In the genomic region with DNA sequence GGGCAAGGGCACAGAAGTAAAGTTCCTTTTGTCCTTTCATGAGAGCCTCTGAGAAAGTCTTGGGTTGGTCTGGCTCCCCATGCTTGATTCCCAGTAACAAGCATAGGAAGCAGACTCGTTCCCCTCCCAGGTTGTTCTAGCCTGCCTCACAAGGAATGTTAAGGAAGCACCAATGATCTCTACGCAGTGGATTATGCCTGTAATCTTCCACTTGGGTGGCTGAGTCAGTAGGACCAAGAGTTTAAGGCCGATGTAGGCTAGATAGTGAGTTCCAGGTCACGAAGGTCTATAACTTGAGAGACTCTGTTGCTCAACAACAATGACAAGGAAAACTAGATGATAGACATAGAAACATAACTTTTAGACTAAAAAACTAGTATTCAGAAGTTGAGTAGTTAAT, we compare ENCODE assay signal across 22 mouse cellular contexts.
"Had no signal": no experiment of that assay in that cellular context is flagged by ENCODE, and none has a peak within 500 bp of the region (broad histone marks: within the 10 kb centered on the region; RNA-seq: fewer than 3 reads in every experiment).

No protein-coding gene starts in this region.

- H3K4me3 ChIP-seq: heart, adult 2 months; heart, embryonic 13.5 days; heart, embryonic 15.5 days; hindbrain, embryonic 13.5 days; hindbrain, embryonic 15.5 days; limb, embryonic 13.5 days; limb, embryonic 15.5 days; liver, embryonic 12.5 days had no signal

- H3K9ac ChIP-seq: heart, embryonic 13.5 days; heart, embryonic 15.5 days; hindbrain, embryonic 13.5 days; hindbrain, embryonic 15.5 days; limb, embryonic 13.5 days; limb, embryonic 15.5 days; liver, embryonic 12.5 days; liver, embryonic 14.5 days had no signal

- H3K27me3 ChIP-seq: heart, embryonic 13.5 days; heart, embryonic 15.5 days; hindbrain, embryonic 13.5 days; hindbrain, embryonic 15.5 days; limb, embryonic 13.5 days; limb, embryonic 15.5 days; liver, embryonic 12.5 days had no signal

- H3K36me3 ChIP-seq: heart, embryonic 13.5 days; heart, embryonic 15.5 days; hindbrain, embryonic 13.5 days; hindbrain, embryonic 15.5 days; limb, embryonic 13.5 days; limb, embryonic 15.5 days; liver, embryonic 12.5 days had no signal

- H3K9me3 ChIP-seq: heart, embryonic 13.5 days; heart, embryonic 15.5 days; hindbrain, embryonic 13.5 days; hindbrain, embryonic 15.5 days; limb, embryonic 13.5 days; limb, embryonic 15.5 days; liver, embryonic 12.5 days had no signal

- H3K27ac ChIP-seq: heart, adult 2 months; heart, embryonic 13.5 days; heart, embryonic 15.5 days; hindbrain, embryonic 13.5 days; hindbrain, embryonic 15.5 days; hindbrain, postnatal 0 days; limb, embryonic 13.5 days; limb, embryonic 15.5 days; liver, embryonic 12.5 days; liver, embryonic 14.5 days had no signal

- H3K4me2 ChIP-seq: heart, embryonic 11.5 days; heart, embryonic 13.5 days; heart, embryonic 15.5 days; hindbrain, embryonic 13.5 days; hindbrain, embryonic 15.5 days; limb, embryonic 13.5 days; limb, embryonic 15.5 days; liver, embryonic 12.5 days had no signal

- ATAC-seq: hindbrain, postnatal 0 days; liver, embryonic 12.5 days had no signal

- H3K4me1 ChIP-seq: heart, embryonic 13.5 days; heart, embryonic 15.5 days; hindbrain, embryonic 13.5 days; hindbrain, embryonic 15.5 days; liver, embryonic 12.5 days had no signal

- DNase-seq: gastrocnemius, postnatal 14 days; gastrocnemius, postnatal 36 days; heart, adult 2 months; heart, postnatal 14 days; heart, postnatal 36 days; kidney, adult 18-20 months; kidney, adult 8-10 months; kidney, postnatal 10 days; kidney, postnatal 25 days; layer of hippocampus, adult 9-11 months; layer of hippocampus, postnatal 36 days; left cerebral cortex, postnatal 4 days had no signal
